Mouse (Mus musculus) thymus, postnatal 36 days (tissue): ENCODE data around the gene Olfr608.
"Not testable (repeated sequence)": the region's sequence is repeated elsewhere in the genome, so short reads cannot be mapped to it uniquely, and the experiment has no call there.

ENCODE experiments used
- DNase-seq, 2 experiments: peaks; one replicate each; pipeline ENCODE4 v3.0.0; 2022; ENCODE audit warnings: mixed read lengths in 2 of 2

Gene Olfr608

DNA sequence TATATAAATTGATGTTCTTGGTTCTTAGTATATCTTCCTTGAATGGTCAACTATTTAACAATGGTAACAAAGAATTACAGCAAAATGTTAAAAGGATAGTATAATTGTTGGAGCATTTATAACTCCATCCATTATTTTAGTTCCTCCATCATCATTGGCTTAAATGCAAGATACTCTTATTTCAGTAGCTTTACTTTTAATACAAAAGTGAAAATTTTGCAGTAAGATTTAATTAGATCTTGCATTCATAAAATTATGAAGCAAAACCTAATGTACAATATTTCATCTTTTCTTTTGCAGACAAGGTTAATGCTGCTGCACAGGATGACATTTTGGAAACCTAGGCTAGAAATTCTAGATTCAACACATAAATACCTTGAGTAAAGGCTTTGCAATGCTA lies at the start of gene Olfr608:
Gene Olfr608, plus strand, starts transcription at position 301 of the 400 bp plus-strand sequence.
- DNase-seq = no peak

DNA sequence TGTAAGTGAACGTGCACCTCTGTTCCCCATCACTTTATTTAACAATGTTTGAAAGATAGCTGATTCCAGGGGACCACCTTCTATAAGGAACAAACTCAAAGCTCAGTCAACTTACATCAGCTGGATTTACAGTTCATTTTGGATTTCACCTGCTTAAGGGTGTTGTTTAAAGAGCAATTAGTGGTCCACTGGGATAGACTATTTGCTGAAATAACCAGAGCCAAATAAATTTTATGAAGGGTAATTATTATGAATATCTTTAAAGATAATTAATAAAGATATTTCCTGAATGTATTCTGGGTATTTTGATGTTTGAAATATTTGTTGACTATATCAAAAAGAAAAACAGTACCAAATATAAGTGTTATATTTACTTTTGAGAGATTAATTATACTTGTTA lies 24.3 kb upstream of the Olfr608 start, which contains the start of gene Olfr605:
Gene Olfr605, minus strand, starts transcription at position 101 of the 400 bp plus-strand sequence.
- DNase-seq = no peak

DNA sequence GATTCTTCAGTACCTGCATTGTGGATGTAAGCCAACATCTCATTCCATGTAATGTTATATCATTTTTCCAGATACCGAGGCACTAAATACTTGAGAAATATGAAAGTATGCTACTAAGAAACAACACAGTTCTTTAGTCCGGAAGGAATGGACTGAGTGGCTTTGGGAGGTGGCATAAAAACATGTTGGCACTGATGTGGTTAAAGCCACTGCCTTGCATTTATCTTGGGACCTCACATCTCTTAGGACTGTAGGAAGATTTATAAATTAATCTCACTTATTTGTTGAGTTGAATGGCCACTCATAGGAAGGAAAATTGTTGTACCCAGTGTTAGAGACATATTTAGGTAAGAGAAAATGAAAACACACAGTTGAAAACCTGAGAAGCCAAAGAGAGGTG lies 20.9 kb upstream of the Olfr608 start, which contains the start of gene Olfr606:
Gene Olfr606, plus strand, starts transcription at position 301 of the 400 bp plus-strand sequence.
- no peak for DNase-seq

DNA sequence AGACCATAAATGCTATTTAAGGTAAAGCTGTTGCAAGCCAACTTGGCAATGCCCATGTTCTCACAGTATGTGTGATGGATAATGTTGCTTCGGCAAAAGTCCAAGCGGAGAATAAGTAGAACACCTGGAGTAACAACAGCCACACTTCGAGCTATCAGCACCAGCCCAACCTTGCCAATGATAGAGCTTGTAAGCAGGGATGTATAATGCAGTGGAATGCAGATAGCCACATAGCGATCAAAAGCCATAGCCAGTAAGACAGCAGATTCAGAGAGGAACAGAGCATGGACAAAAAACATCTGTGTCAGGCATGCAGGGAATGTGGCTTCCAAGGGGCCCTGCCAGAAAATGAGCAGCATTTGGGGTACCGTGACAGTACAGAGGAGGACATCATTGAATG lies 9.1 kb upstream of the Olfr608 start:
- no peak for DNase-seq

DNA sequence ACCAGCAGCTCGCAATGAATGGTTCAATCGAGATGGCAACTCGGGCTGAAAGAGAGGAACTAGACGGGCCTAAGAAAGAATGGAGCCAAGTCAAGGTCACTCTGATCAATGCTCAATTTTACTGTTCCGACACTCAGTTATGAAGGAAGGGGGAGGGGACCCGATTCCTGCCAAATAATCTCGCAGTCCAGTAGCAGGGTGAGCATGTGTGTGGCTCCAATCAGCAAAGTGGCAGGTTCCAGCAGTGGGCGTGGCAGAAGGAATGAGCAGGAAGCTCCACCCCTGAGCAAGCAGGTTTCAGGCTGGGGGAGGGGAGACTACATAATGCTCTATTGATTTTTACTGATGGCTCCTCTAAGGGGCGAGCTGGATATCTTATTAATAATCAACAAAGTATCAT lies 7.4 kb downstream of the Olfr608 start:
- not testable (repeated sequence) for DNase-seq

DNA sequence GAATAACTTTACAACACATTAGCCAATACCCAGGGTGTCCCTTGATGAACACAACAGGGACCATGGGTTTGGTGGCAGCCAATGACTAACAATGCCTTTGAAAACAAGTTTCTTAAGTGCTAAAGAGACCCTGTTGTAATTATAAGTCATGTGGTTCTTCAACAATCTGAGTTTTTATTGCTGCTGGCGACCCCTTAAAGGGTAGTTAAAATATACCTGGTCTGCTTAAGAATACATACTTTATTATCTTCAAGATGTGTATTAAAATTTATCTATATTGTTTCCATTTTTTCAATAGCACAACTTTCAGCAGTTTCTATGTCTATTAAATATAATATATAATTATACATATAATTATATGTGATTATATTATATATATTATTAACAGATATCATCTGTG lies 28.3 kb downstream of the Olfr608 start, which contains the start of gene Olfr609:
Gene Olfr609, minus strand, starts transcription at position 101 of the 400 bp plus-strand sequence.
- no peak for DNase-seq

DNA sequence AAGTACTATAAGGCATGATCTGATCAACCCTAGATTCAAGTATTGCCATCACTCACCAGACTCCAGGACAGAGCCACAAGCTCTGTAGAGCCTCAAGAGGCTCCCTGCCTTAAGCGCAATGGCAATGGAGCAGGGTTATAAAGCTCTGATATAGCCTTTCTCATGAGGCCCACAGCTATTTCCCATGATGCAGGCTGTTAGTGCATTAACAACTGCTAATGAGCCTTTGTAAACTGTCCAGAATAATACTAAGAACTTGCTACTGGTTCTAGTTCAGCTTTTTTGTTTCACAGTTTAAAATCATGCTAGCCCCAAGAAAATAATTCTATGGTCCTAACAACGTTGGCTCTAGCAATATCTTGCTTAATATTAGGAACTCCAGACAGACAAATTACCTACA lies 42.3 kb downstream of the Olfr608 start, which contains the start of gene Olfr610:
Gene Olfr610, minus strand, starts transcription at position 101 of the 400 bp plus-strand sequence.
- no peak for DNase-seq

DNA sequence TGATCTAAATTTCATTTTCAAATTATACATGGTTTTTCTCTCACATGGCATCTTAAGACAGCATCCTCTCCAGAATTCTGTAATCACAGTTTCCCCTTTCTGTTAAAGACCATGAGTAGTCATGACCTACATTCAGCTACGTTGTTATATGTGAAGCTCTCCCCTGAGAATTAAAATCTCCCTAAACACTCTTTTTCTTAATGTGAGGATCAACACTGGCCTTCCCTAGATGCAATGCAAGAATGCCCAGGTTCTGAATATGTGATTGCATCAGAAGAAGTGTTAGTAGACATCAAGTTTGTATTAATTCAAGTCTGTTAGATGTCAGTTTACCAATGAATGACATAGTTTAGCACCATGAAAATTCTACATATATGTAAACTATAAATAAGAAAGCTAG lies 51.1 kb downstream of the Olfr608 start, which contains the start of gene Olfr611:
Gene Olfr611, minus strand, starts transcription at position 101 of the 400 bp plus-strand sequence.
- not testable (repeated sequence) for DNase-seq
